In genomic region chr6:94162918-94163317, GRCm38 (mm10) we compare ENCODE assay signal across 9 mouse cellular contexts.
DNase-seq lines count a peak whose midpoint lies in the region; ATAC-seq lines count a peak whose summit lies in the region.
"Had no signal": no experiment of that assay in that cellular context is flagged by ENCODE, and none has a peak within 500 bp of the region (broad histone marks: within the 10 kb centered on the region; RNA-seq: fewer than 3 reads in every experiment).

No protein-coding gene starts in this region.

- H3K4me2 ChIP-seq in kidney, embryonic 15.5 days, result peak overlapping the region; percentile 24; the same call in 1 of the 2 replicates
- no peak overlapping the region for H3K4me2 ChIP-seq in kidney, embryonic 14.5 days (replicated peaks; ENCODE audit: low read depth, low read length)
- H3K4me2 ChIP-seq in embryonic facial prominence, embryonic 13.5 days, result peak overlapping the region; percentile 43
- peak overlapping the region; percentile 47 for H3K4me2 ChIP-seq in intestine, embryonic 15.5 days (replicated peaks)
- peak overlapping the region; percentile 14 for H3K4me2 ChIP-seq in neural tube, embryonic 12.5 days (replicated peaks)

- H3K4me3 ChIP-seq in kidney, embryonic 15.5 days (replicated peaks), result no peak overlapping the region
- no peak overlapping the region for H3K4me3 ChIP-seq in kidney, embryonic 14.5 days (ENCODE audit: low read length)
- H3K4me3 ChIP-seq in embryonic facial prominence, embryonic 13.5 days, result peak overlapping the region; percentile 14
- no peak overlapping the region for H3K4me3 ChIP-seq in intestine, embryonic 15.5 days (replicated peaks)
- H3K4me3 ChIP-seq in neural tube, embryonic 12.5 days, result no peak overlapping the region

- no peaks in the 10 kb centered on the region for H3K9me3 ChIP-seq in kidney, embryonic 15.5 days (replicated peaks)
- no peaks in the 10 kb centered on the region for H3K9me3 ChIP-seq in kidney, embryonic 14.5 days (ENCODE audit: control insufficient read depth, low read length)
- H3K9me3 ChIP-seq in embryonic facial prominence, embryonic 13.5 days, result no peaks in the 10 kb centered on the region
- no peaks in the 10 kb centered on the region for H3K9me3 ChIP-seq in intestine, embryonic 15.5 days
- no peaks in the 10 kb centered on the region for H3K9me3 ChIP-seq in neural tube, embryonic 12.5 days

- H3K9ac ChIP-seq in kidney, embryonic 15.5 days, result no peak overlapping the region
- no peak overlapping the region for H3K9ac ChIP-seq in kidney, embryonic 14.5 days (ENCODE audit: low read depth, low read length)
- no peak overlapping the region for H3K9ac ChIP-seq in embryonic facial prominence, embryonic 13.5 days
- H3K9ac ChIP-seq in intestine, embryonic 15.5 days, result no peak overlapping the region; the same call in 1 of the 2 replicates
- no peak overlapping the region for H3K9ac ChIP-seq in neural tube, embryonic 12.5 days

- no peaks in the 10 kb centered on the region for H3K36me3 ChIP-seq in kidney, embryonic 15.5 days
- H3K36me3 ChIP-seq in kidney, embryonic 14.5 days (ENCODE audit: control insufficient read depth, insufficient read depth, low read length), result no peaks in the 10 kb centered on the region
- no peaks in the 10 kb centered on the region for H3K36me3 ChIP-seq in embryonic facial prominence, embryonic 13.5 days
- H3K36me3 ChIP-seq in intestine, embryonic 15.5 days, result no peaks in the 10 kb centered on the region
- no peaks in the 10 kb centered on the region for H3K36me3 ChIP-seq in neural tube, embryonic 12.5 days

- no peak for ATAC-seq in kidney, embryonic 15.5 days (replicated peaks; ENCODE audit: low FRiP score)
- ATAC-seq in kidney, embryonic 14.5 days (ENCODE audit: low FRiP score, low TSS enrichment), result no peak
- ATAC-seq in embryonic facial prominence, embryonic 13.5 days (ENCODE audit: insufficient number of reproducible peaks, insufficient read depth, low FRiP score, low TSS enrichment, low read depth), result no peak
- no peak for ATAC-seq in intestine, embryonic 15.5 days
- ATAC-seq in neural tube, embryonic 12.5 days (ENCODE audit: low FRiP score, low read depth), result no peak

- no peaks in the 10 kb centered on the region for H3K27me3 ChIP-seq in kidney, embryonic 15.5 days
- no peaks in the 10 kb centered on the region for H3K27me3 ChIP-seq in kidney, embryonic 14.5 days (ENCODE audit: control insufficient read depth, insufficient read depth, low read length)
- no peaks in the 10 kb centered on the region for H3K27me3 ChIP-seq in embryonic facial prominence, embryonic 13.5 days
- no peaks in the 10 kb centered on the region for H3K27me3 ChIP-seq in intestine, embryonic 15.5 days (replicated peaks)
- H3K27me3 ChIP-seq in neural tube, embryonic 12.5 days (replicated peaks), result no peaks in the 10 kb centered on the region

- H3K27ac ChIP-seq in kidney, embryonic 15.5 days, result peak overlapping the region; percentile 43; the same call in 1 of the 2 replicates
- H3K27ac ChIP-seq in kidney, embryonic 14.5 days (ENCODE audit: low read depth, low read length), result no peak overlapping the region; the same call in 1 of the 2 replicates
- peak overlapping the region; percentile 80 for H3K27ac ChIP-seq in embryonic facial prominence, embryonic 13.5 days
- peak overlapping the region; percentile 66 for H3K27ac ChIP-seq in intestine, embryonic 15.5 days
- H3K27ac ChIP-seq in neural tube, embryonic 12.5 days, result no peak overlapping the region

- no peak for DNase-seq in adrenal gland, adult (ENCODE audit: inconsistent age in 2 of 2, low spot score in 1 of 2)
- no peak for DNase-seq in spleen, postnatal 4 days (ENCODE audit: low spot score in 2 of 2)
- DNase-seq in gastrocnemius, adult 8-10 months (ENCODE audit: low spot score in 2 of 2), result no peak
- DNase-seq: gastrocnemius, postnatal 14 days had no signal

- 59% methylated on average over 8 of the region's 8 CpGs for WGBS in kidney, embryonic 15.5 days
- WGBS in kidney, embryonic 14.5 days, result 55% methylated on average over 8 of the region's 8 CpGs
- WGBS in embryonic facial prominence, embryonic 13.5 days, result 38% methylated on average over 8 of the region's 8 CpGs
- 44% methylated on average over 8 of the region's 8 CpGs for WGBS in intestine, embryonic 15.5 days
- WGBS in neural tube, embryonic 12.5 days, result 55% methylated on average over 8 of the region's 8 CpGs

- H3K4me1 ChIP-seq in kidney, embryonic 15.5 days, result peaks cover 42% of the 10 kb centered on the region
- H3K4me1 ChIP-seq in kidney, embryonic 14.5 days (ENCODE audit: control insufficient read depth, insufficient read depth, low read length), result peaks cover 14% of the 10 kb centered on the region
- peaks cover 63% of the 10 kb centered on the region for H3K4me1 ChIP-seq in embryonic facial prominence, embryonic 13.5 days
- peaks cover 39% of the 10 kb centered on the region for H3K4me1 ChIP-seq in intestine, embryonic 15.5 days (replicated peaks)
- H3K4me1 ChIP-seq in neural tube, embryonic 12.5 days, result peaks cover 16% of the 10 kb centered on the region

Comparison
In these comparisons a context has a peak if more than half of its experiments do, and no peak if none do; other contexts are left out.
1. H3K27ac ChIP-seq: peak in kidney, embryonic 15.5 days (single experiment), embryonic facial prominence, embryonic 13.5 days (single experiment) and intestine, embryonic 15.5 days (single experiment); none in kidney, embryonic 14.5 days (single experiment) and neural tube, embryonic 12.5 days (single experiment).